Mouse (Mus musculus) splenic B cell, adult 2 months (primary cell): ENCODE results near the gene Washc2.

Experiments
- DNase-seq: peaks from one replicate; pipeline ENCODE4 v3.0.0-alpha.2; 2011; ENCODE audit warnings: low read depth, low spot score
- H3K27me3 ChIP-seq: 2 replicates; pipeline ENCODE4 v1.6.1; 2012; ENCODE audit warnings: mild to moderate bottlenecking, low read length, moderate library complexity, mixed read lengths; ENCODE audit not compliant: control insufficient read depth, poor library complexity, insufficient read depth, severe bottlenecking
- H3K36me3 ChIP-seq: 2 replicates; pipeline ENCODE4 v1.6.1; 2012; ENCODE audit warnings: mild to moderate bottlenecking, low read length, moderate library complexity, mixed read lengths; ENCODE audit not compliant: control insufficient read depth, poor library complexity, insufficient read depth, severe bottlenecking

Washc2 gene

GRCm38 (mm10) chr6:116278679-116279317, 71.0 kb downstream of the Washc2 start:
- no peaks in the 10 kb centered on the region for H3K27me3 ChIP-seq
- no peak for DNase-seq
- H3K36me3 ChIP-seq: no peaks in the 10 kb centered on the region

GRCm38 (mm10) chr6:116281014-116281413, 73.2 kb downstream of the Washc2 start:
- Histone ChIP-seq H3K36me3 (no peaks in the 10 kb centered on the region), H3K27me3 (no peaks in the 10 kb centered on the region)
- DNase-seq: no peak

- no peaks in the 10 kb centered on the region for H3K27me3 ChIP-seq
- peak; percentile 67 for DNase-seq
- H3K36me3 ChIP-seq: no peaks in the 10 kb centered on the region
These were observed 74.7 kb downstream of the Washc2 start for GRCm38 (mm10) chr6:116282546-116282945.

- no peaks in the 10 kb centered on the region for H3K36me3 ChIP-seq
- no peak for DNase-seq
- no peaks in the 10 kb centered on the region for H3K27me3 ChIP-seq
These were observed 75.4 kb downstream of the Washc2 start for GRCm38 (mm10) chr6:116283280-116283679.

- DNase-seq: no peak
- Histone ChIP-seq H3K36me3 (no peaks in the 10 kb centered on the region), H3K27me3 (no peaks in the 10 kb centered on the region)
These were observed 78.5 kb downstream of the Washc2 start for GRCm38 (mm10) chr6:116286321-116286720.

- peak; percentile 7 for DNase-seq
- no peaks in the 10 kb centered on the region for H3K36me3 ChIP-seq
- no peaks in the 10 kb centered on the region for H3K27me3 ChIP-seq
These were observed 79.2 kb downstream of the Washc2 start for GRCm38 (mm10) chr6:116286870-116287575.

GRCm38 (mm10) chr6:116311411-116311810, 103.6 kb downstream of the Washc2 start:
- H3K27me3 ChIP-seq: no peaks in the 10 kb centered on the region
- no peak for DNase-seq
- H3K36me3 ChIP-seq: no peaks in the 10 kb centered on the region
